Mouse (Mus musculus): ENCODE data around the gene Mpped2.

DNA sequence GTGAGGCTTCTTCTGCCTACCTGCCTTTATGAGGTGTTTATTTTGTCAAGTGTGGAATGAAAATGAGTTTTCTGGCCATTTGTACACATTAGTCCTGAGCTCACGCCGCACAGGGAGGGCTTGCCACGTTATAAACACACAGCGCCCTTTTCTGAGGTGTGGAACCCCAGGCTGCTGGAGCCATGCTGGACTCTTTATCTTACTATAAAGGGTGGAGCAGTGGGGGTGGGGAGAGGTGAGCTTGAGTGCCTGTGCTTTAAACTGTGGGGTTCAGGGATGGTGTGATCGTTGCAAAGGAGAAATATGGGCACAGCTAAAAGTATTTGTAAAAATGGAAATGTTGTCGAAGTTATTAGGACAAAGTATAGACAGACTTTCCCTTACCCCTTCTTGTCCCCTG is 18.4 kb downstream of the Mpped2 start:
- TF ChIP-seq CTCF (IDR thresholded peaks at IDR 0.05; ENCODE audit: insufficient read depth, low read depth, low read length) (no peak), POLR2A (IDR thresholded peaks at IDR 0.05; ENCODE audit: insufficient read depth, low read depth, low read length) (no peak)
